Comparison of ENCODE assay signal across 7 mouse cellular contexts in genomic region chr7:116333713-116334668, GRCm38 (mm10). TPM values are rescaled to one million over a fixed set of nuclear protein-coding genes. Genes with fewer than 3 reads are reported as not detected.
DNase-seq lines count a peak whose midpoint lies in the region; ATAC-seq lines count a peak whose summit lies in the region.

Gene Rps13, minus strand, starts transcription at chr7:116334195.

- under 1% methylated on average over 78 of the region's 78 CpGs for WGBS in intestine, embryonic 15.5 days
- under 1% methylated on average over 78 of the region's 78 CpGs for WGBS in midbrain, embryonic 10.5 days

- peak within 1 kb of the TSS; percentile 75 for H3K4me2 ChIP-seq in intestine, embryonic 15.5 days (replicated peaks)

- DNase-seq in adrenal gland, adult 18-20 months (ENCODE audit: low spot score in 2 of 2), result peak; percentile 95 to 96
- DNase-seq in embryo, embryonic 11 days, result peak; percentile 100
- peak; percentile 96 to 97 for DNase-seq in gastrocnemius, postnatal 36 days
- DNase-seq in left cerebral cortex, postnatal 25 days (ENCODE audit: low spot score in 2 of 2), result peak; percentile 99
- peak; percentile 97 for DNase-seq in midbrain, embryonic 10.5 days (ENCODE audit: low spot score)
- peak; percentile 98 for DNase-seq in right cerebral cortex, postnatal 4 days

- no peaks in the 10 kb centered on the region for H3K4me1 ChIP-seq in intestine, embryonic 15.5 days (replicated peaks)
- H3K4me1 ChIP-seq in midbrain, embryonic 10.5 days, result peaks cover 20% of the 10 kb centered on the region

- peak within 1 kb of the TSS; percentile 93 for H3K9ac ChIP-seq in intestine, embryonic 15.5 days

- peaks cover 12% of the 10 kb centered on the region for H3K36me3 ChIP-seq in intestine, embryonic 15.5 days
- H3K36me3 ChIP-seq in midbrain, embryonic 10.5 days, result peaks cover 53% of the 10 kb centered on the region

- peak within 1 kb of the TSS; percentile 86 for H3K27ac ChIP-seq in intestine, embryonic 15.5 days
- peak within 1 kb of the TSS; percentile 93 for H3K27ac ChIP-seq in midbrain, embryonic 10.5 days (replicated peaks)

- H3K9me3 ChIP-seq in intestine, embryonic 15.5 days, result no peaks in the 10 kb centered on the region
- no peaks in the 10 kb centered on the region for H3K9me3 ChIP-seq in midbrain, embryonic 10.5 days (replicated peaks)

- peak within 1 kb of the TSS; percentile 80 for H3K4me3 ChIP-seq in intestine, embryonic 15.5 days (replicated peaks)
- H3K4me3 ChIP-seq in midbrain, embryonic 10.5 days, result peak within 1 kb of the TSS; percentile 74

- no peaks in the 10 kb centered on the region for H3K27me3 ChIP-seq in intestine, embryonic 15.5 days (replicated peaks)
- H3K27me3 ChIP-seq in midbrain, embryonic 10.5 days (ENCODE audit: low read depth, poor library complexity, severe bottlenecking), result no peaks in the 10 kb centered on the region

- peak; percentile 99 for ATAC-seq in intestine, embryonic 15.5 days

- intact Hi-C loops in gastrocnemius, postnatal 36 days (cut with DNase I), result loop anchor here (10.0 kb wide), 1 partner anchor 171 kb away; the partner anchor contains the start of gene Nucb2
- intact Hi-C loops in left cerebral cortex, postnatal 25 days (cut with DNase I), result no loop called here

RNA-seq across cellular contexts. Expression of gene Rps13, which starts in this region (rescaled TPM):
- 100 to 1,000 TPM; 414 to 473 TPM for total RNA-seq in adrenal gland, adult 18-20 months (2021)
- 100 to 1,000 TPM; 207 to 275 TPM for total RNA-seq in gastrocnemius, postnatal 36 days (2021)
- 829 and 865 TPM in 2 replicates for polyA plus RNA-seq in intestine, embryonic 15.5 days (2015; fragmentation: Nextera tagmentation; extraction: Ambion mirVana)
- 100 to 1,000 TPM; 180 to 186 TPM for total RNA-seq in left cerebral cortex, postnatal 25 days (2021)
- polyA plus RNA-seq in midbrain, embryonic 10.5 days (2016; fragmentation: Nextera tagmentation; extraction: Ambion mirVana), result 708 and 841 TPM in 2 replicates

Comparison
In these comparisons a context has a peak if more than half of its experiments do, and no peak if none do; other contexts are left out.
1. Peak in every context shown above with its lines: DNase-seq, ATAC-seq, H3K4me3 ChIP-seq and H3K27ac ChIP-seq.